Mouse (Mus musculus): Measurements from ENCODE around the gene Acads.
"Not testable (repeated sequence)": the region's sequence is repeated elsewhere in the genome, so short reads cannot be mapped to it uniquely, and the experiment has no call there.

The Acads gene

GRCm38 (mm10) chr5:115117467-115117866 is 1.7 kb downstream of the Acads start:
- DNase-seq = no peak

- DNase-seq = no peak
Observed at GRCm38 (mm10) chr5:115116426-115116825, 2.7 kb downstream of the Acads start.

DNA sequence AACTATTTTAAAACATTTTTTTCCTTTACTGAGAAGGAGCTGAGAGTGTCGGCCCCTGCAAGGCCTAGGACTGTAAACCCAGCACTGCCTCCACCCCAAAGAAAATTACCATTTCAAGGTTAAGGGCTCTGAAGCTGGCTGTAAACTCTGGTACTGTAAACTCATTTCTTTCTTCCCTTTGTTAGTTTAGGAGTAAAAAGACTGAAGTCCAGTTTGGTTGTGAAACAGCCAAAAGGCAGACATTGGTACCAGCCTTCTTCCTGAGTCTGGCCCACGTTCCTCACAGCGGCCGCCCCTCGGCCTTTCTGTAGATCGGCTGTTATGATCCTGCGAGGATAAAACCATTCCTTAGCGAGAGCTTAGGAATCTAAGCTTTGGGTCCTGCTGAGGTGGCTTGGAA is 4.6 kb downstream of the Acads start:
- DNase-seq = no peak

DNA sequence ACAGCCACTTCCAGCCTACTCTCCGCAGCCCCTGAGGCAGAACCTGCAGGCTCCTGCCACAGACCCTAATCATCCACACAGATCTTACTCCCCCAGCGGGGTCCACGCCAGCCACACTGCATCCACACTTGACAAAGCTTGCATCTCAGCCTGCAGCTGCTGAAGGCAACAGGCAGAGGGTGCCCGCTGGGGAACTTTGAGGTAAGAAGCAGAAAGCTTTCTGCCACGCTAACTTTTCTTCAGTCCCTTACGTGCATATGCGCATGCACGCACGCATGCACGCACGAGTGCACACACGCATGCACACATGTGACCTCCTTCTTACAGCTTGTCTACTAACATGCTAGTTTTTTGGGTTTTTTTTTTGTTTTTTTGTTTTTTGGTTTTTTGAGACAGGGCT is 5.9 kb downstream of the Acads start:
- DNase-seq = no peak

DNA sequence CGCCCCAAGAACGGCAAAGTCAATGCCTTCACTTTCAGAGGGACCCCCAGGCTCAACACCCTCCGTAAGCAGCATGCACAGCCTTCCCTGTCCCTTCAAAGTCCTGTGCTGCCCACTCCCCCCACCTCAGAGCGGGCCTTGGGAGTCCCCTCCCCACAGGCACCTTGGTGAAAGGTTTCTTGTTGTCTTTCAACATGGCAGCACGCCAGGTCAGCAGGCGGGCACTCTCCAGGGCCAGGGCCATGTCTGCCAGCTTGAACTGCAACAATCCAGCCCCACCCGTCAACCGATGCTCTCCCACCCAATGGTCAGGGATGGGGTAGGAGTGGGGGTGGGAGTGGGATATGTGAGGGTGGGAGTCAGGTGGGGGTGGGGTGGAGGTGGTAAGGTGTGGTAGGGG is 8.0 kb downstream of the Acads start:
- DNase-seq = no peak

DNA sequence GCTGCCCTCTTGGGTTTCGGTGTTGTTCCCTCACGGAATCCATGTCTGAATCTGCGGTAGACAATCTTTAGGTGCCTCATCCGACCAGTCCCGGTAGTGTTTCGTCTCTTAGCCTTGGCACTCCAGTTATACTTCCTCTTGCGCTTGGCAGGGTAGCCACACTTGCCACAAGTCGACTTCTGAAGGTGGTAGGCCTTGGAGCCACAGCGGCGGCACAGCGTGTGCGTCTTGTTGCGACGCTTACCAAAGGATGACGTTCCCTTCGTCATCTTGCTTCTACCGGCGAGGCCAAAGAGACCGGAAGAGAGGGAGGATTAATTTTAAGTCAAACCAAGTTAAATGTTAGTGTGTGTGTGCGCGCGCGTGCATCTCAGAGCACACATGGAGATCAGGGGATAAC is 15.9 kb downstream of the Acads start:
- DNase-seq = not testable (repeated sequence)

GRCm38 (mm10) chr5:115102231-115102630 is 16.9 kb downstream of the Acads start:
- DNase-seq = no peak

GRCm38 (mm10) chr5:115100473-115100872 is 18.7 kb downstream of the Acads start:
- DNase-seq = no peak

GRCm38 (mm10) chr5:115099991-115100390 is 19.2 kb downstream of the Acads start:
- no peak for DNase-seq

- DNase-seq = no peak
Observed at GRCm38 (mm10) chr5:115099530-115099929, 19.6 kb downstream of the Acads start.

GRCm38 (mm10) chr5:115098195-115098594 is 21.0 kb downstream of the Acads start, which contains the start of gene Gm10401:
Gene Gm10401, minus strand, starts transcription at chr5:115098295.
- no peak for DNase-seq

GRCm38 (mm10) chr5:115091776-115092175 is 27.4 kb downstream of the Acads start:
- DNase-seq = no peak

- no peak for DNase-seq
Observed at GRCm38 (mm10) chr5:115091015-115091414, 28.1 kb downstream of the Acads start.

- no peak for DNase-seq
Observed at GRCm38 (mm10) chr5:115089592-115090268, 29.4 kb downstream of the Acads start.

- no peak for DNase-seq
Observed at GRCm38 (mm10) chr5:115085675-115086074, 33.5 kb downstream of the Acads start.

DNA sequence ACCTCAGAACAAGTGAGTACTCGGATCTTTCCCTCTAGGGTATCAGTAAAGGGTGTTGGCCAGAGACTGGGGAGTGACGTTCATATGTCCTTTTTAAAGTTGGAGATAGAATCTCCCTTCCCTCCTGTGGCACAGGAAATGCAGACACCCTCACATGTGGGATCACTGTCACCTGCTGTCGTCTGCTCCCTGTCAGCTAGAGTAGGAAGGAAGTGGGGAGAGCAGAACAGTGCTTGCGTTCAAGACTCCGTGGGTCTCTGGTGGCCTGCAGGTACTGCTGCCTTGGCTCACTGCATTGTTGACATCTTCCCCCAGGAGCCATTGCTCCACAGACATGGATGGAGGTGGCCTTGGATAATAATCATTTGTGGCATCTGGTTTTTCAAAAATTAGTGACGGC is 35.7 kb downstream of the Acads start:
- no peak for DNase-seq

DNA sequence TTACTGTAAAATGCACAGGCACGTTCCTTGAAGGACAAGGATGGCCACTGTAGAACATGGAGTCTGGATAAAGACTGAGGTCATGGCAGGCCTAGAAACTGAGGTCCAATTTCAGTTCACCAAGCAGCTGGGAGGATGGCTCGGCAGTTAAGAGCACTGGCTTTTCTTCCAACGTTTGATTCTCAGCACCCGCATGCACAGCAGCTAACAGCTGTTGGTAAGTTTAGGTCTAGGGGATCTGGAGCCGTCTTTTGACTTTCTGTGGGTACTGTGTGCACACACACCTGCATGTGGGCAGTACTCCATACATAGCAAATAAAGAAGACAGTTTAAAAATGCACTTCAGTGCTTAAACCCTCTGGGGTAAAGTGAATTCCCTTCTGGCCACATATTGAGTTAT is 37.5 kb downstream of the Acads start:
- DNase-seq = no peak

DNA sequence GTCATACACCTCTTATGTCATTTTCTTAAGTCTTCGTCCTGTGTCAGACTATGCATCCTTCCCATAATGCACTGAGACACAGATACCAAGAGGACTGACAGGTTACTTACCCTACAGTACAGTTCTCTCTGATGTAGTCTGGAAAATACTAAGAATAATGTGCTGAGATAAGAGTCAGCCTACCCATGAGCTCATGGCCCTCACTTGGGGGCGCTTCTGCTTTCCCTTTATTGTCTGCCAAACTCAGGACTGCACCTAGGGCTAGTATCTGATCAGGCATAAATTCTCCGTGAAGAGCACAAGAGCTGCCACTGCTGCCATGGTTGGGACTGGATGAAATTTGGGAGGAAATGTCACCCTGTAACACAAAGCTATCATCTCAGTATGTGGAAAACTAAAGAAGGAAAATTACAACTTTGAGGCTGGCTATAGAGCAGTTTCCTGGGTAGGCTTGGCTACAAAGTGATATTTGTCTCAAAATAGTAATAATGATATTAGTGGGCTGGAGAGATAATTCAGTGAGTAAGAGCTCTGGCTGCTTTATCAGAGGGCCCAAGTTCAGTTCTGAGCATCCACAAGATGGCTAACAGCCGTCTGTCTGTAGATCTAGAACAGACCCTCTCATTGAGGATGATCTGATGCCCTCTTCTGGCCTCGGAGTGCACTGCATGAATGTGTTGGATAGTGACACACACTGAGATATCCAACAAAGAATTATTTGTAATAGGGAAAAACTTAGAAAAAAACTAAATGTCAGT is 42.8 kb downstream of the Acads start:
- peak; percentile 77 for DNase-seq

DNA sequence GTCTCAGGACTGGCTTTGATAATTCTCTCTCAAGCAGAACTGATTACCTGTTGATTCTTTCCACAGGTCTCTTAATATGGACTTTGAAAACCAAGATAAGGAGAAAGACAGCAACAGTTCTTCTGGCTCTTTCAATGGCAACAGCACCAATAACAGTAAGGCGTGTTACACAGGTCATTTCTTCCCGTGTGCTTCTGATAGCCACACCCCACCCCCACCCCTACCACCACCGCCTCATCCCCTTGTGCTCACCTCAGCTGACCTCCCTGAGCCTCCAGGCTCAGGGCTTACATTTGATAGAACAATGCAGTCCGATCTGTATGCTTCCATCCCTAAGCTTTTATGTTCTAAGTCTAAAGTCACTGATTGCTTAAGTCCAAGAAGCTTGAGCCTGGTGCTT is 44.4 kb downstream of the Acads start:
- no peak for DNase-seq

DNA sequence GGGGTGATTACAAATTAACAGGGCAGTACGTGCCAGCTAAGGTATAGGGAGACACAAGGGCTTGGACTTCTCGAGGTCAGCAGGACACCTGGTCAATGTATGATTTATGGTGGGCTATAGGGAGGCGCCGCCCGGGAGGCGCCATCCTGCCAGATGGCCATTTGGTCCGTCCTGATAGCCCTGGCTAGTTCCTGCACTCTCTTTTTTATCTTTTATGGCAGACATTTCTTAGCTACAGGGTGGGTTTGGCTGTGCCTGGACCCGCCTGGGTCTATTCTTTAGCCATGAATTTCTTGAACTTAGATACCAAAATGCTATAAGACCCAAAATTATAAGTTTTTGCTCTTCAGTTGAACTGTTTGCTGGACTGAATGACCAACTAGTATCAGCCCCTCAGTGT is 45.8 kb downstream of the Acads start:
- not testable (repeated sequence) for DNase-seq

DNA sequence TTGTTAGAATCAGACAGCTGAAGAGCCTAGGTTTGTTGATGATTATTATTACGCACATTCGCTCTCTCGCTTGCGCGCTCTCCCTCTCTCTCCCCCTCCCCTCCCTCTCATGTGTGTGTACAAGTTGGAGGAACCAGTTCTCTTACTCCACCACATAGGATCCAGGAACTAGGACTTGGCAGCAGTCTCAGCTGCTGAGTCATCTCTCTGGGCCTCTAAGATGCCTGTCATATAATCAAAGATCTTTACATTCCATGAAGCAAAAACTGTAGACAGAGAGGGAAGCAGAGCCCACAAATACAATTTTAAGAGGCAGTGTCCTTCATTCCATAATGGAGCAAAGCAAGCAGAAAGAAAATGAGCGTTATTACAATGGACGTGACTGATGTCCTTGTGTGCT is 47.0 kb downstream of the Acads start:
- peak; percentile 28 for DNase-seq

- peak; percentile 23 for DNase-seq
Observed at GRCm38 (mm10) chr5:115071096-115071901, 47.8 kb downstream of the Acads start.

DNA sequence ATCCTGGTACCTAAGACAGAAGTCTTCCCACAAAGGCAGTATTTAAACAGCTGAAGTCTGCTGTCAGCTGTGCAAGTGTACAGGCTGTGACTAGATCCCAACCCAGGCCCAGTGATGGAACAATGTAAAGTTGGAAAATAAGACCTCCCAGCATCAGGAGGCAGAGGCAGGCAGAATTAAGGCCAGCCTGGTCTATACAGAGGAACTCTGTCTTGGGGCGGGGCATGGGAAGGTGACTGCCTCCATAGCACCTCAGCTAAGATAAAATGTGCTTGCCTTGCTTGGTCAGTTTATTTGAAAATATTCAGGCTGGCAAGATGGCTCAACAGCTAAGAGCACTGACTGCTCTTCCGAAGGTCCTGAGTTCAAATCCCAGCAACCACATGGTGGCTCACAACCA is 48.7 kb downstream of the Acads start:
- DNase-seq = no peak

GRCm38 (mm10) chr5:115069611-115070010 is 49.5 kb downstream of the Acads start:
- DNase-seq = no peak

All from kidney, adult 9 months (tissue).